Mouse (Mus musculus): Measurements from ENCODE around the gene Spef1.

DNA sequence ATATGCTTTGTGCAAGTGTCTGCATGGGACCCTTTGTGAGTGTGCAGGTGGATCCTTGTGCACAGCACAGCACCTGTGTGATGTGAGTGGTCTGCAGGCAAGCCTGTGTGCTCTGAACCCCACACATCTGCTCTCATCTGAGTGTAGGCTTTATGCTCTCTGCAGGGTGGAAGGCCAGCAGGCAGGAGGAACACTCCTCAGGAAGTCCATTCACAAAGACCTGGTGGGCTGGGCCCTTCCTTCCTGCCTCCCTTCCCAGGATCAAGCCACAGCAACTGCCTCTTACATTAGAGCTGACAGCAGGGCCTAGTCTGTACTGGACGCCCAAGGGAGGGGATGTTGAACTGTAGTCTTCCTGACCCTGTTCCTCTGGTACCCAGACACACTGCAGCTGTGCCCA lies 52.7 kb downstream of the Spef1 start:
- TF ChIP-seq CTCF (IDR thresholded peaks at IDR 0.05; ENCODE audit: low read depth, low read length) (no peak), GATA1 (IDR thresholded peaks at IDR 0.05; ENCODE audit: borderline replicate concordance, low read length) (no peak), TAL1 (conservative IDR thresholded peaks at IDR 0.05; ENCODE audit: low read depth, low read length) (no peak)

Data from G1E (cell line).